Mouse (Mus musculus) myocyte (in vitro differentiated cells): ENCODE results near the gene Add2.

Experiments used
- E2F4 ChIP-seq: IDR thresholded peaks from one replicate; pipeline ENCODE4 v1.6.1; 2011; ENCODE audit warnings: mild to moderate bottlenecking, control low read depth, moderate library complexity; ENCODE audit not compliant: insufficient read depth
- POLR2A ChIP-seq: IDR thresholded peaks from one replicate; pipeline ENCODE4 v1.6.1; 2011; ENCODE audit warnings: low read depth, mild to moderate bottlenecking, control low read depth, moderate library complexity; ENCODE audit not compliant: insufficient read length
- TCF12 ChIP-seq: IDR thresholded peaks from one replicate; pipeline ENCODE4 v1.6.1; 2011; ENCODE audit warnings: mild to moderate bottlenecking, control low read depth; ENCODE audit not compliant: poor library complexity, insufficient read depth, severe bottlenecking
- USF1 ChIP-seq: IDR thresholded peaks from one replicate; pipeline ENCODE4 v1.6.1; 2011; ENCODE audit warnings: low read depth, mild to moderate bottlenecking, control low read depth, moderate library complexity

DNA sequence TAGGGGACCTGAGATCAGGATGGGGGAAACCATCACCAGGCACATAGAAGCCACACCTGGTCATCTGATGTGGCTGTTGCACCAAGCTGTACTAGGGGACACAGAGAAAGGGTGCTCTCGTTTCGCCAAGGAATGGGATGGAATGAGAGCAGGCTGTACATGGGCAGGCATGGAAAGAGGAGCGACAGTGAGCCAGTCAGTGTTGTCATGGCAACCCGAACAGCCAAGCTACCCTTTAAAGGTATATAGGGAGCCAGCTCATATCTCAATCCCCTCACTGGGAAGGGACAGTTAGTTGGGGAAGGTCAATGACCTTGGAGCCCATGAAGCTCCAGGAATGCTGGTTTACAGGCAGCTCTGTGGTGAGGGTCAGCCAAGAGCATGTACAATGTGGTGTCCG is 73.0 kb downstream of the Add2 start:
- TF ChIP-seq POLR2A (no peak), TCF12 (no peak), USF1 (no peak), E2F4 (no peak)
